Mouse (Mus musculus) gastrocnemius, postnatal 25 days (tissue): ENCODE measurements around the gene March10. TPM values are rescaled to one million over a fixed set of nuclear protein-coding genes. Genes with fewer than 3 reads are reported as not detected.
A peak's percentile ranks its signal among the peaks of the same experiment; 100 is the strongest.

Experiments used
- DNase-seq: peaks from one replicate; pipeline ENCODE4 v3.0.0; 2022
- total RNA-seq, 2 experiments: library from RNA; stranded (reverse); gene quantifications; 1 replicate in 1 of 2; 2 replicates in 1 of 2; pipeline ENCODE4 v1.2.3; 2021

Gene March10
- total RNA-seq, 2 experiments from 2014 or later = not detected

DNA sequence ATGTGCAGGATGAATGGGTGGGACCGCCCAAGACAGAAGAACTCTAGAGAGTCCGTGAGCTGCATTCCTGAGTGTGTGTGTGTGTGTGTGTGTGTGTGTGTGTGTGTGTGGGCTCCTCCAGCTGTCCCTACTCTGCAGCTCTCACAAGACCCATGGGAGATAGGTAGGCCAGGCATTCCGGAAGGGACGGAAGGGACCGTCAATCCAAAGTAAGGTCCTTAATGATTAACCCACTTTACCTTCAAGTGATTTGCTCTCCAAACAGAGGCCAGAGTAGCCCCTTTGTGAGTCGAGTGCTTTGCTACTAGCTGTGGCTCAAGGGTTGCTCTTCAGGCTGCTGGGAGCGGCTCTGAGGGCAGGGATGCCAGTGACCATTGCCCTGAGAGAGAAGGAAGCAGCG is 104.4 kb downstream of the March10 start:
- no peak for DNase-seq

DNA sequence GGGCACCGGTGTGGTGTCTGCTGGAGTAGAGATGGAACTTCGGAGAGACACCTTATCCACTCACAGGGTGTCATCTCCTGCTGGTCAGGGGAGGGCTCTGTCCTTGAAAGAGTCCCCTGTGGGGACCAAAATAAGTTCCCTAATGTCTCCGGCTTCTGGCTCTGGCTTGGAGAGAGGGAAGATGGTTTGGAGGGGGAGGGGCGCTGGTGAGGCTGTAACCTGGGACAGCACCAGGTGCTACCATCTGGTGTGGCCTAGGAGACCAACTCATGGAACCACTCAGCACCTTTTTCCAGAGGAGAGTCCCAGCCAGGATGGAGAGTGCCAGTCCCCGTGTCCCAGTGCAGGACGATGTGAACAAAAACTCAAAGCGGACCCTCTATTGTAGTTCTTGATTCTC is 105.9 kb downstream of the March10 start:
- DNase-seq = no peak

DNA sequence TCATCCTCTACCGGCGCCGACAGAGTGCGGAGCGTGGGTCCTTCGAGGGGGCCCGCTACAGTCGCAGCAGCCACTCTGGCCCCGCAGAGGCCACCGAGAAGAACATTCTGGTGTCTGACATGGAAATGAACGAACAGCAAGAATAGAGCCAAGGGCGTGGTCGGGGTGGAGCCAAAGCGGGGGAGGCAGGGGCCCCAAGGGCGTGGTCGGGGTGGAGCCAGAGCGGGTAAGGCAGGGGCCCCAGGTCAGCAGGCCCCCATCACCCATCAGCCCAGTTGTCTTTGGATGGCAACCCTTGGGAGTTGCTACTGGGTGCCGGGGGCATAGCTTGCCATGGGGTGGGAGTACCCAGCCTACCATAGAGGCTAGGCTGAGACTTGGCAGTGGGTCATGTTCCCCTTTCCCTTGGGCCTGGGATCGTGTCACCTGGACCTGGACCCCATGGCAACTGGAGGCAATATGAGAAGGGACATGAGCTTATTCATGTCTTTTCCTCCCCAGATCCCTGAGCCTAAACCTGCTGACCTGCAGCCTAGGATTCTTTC is 106.7 kb downstream of the March10 start:
- no peak for DNase-seq

DNA sequence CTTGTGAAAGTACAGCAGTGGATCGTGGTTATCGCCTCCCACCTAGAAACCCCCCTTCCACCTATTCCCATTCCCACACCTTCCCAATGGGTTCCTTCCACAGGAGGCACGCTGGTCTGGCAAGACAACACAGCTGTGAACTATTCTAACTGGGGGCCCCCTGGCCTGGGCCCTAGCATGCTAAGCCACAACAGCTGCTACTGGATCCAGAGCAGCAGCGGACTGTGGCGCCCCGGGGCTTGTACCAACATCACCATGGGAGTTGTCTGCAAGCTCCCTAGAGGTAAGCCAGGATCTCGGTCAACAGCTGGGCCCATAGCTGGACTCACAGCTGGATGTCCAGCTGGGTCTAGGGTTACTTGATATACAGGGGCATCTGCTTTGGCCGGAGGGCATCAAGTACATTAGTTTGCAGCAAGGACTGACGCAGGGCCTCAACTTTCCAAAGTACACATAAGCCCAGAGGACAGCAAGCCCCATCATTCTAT is 108.0 kb downstream of the March10 start:
- no peak for DNase-seq

DNA sequence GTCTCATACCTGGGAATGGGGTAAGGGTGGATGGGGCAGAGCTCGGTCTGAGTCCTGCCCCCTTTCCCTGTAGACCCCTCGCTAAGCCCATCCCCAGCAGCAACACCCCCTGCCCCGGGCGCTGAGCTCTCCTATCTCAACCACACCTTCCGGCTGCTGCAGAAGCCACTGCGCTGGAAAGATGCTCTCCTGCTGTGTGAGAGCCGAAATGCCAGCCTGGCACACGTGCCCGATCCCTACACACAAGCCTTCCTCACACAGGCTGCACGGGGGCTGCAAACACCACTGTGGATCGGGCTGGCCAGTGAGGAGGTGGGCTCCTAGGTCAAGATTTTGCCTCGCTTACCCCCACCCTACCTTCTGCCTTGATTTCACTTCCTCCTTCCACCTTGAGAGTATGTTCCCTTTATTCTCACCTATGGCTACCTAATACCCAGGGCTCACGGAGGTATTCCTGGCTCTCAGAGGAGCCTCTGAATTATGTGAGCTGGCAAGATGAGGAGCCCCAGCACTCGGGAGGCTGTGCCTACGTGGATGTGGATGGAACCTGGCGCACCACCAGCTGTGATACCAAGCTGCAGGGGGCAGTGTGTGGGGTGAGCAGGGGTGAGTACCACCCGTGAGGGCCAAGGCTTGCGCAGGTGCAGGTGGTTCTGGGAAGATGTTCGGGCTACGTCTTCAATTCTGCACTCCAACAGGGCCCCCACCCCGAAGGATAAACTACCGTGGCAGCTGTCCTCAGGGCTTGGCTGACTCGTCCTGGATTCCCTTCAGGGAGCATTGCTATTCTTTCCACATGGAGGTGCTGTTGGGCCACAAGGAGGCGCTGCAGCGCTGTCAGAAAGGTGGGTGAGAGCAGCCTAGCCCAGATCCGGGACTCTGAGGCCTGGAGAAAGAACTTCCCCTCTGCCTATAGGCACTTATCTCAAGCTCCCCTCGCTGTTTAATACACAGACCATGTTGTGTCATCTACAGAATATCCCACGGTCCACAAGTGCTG is 109.1 kb downstream of the March10 start:
- peak; percentile 71 for DNase-seq

GRCm38 (mm10) chr11:105345284-105345683 is 111.3 kb downstream of the March10 start:
- no peak for DNase-seq

- no peak for DNase-seq
Measured at GRCm38 (mm10) chr11:105338596-105339390, 117.7 kb downstream of the March10 start.

DNA sequence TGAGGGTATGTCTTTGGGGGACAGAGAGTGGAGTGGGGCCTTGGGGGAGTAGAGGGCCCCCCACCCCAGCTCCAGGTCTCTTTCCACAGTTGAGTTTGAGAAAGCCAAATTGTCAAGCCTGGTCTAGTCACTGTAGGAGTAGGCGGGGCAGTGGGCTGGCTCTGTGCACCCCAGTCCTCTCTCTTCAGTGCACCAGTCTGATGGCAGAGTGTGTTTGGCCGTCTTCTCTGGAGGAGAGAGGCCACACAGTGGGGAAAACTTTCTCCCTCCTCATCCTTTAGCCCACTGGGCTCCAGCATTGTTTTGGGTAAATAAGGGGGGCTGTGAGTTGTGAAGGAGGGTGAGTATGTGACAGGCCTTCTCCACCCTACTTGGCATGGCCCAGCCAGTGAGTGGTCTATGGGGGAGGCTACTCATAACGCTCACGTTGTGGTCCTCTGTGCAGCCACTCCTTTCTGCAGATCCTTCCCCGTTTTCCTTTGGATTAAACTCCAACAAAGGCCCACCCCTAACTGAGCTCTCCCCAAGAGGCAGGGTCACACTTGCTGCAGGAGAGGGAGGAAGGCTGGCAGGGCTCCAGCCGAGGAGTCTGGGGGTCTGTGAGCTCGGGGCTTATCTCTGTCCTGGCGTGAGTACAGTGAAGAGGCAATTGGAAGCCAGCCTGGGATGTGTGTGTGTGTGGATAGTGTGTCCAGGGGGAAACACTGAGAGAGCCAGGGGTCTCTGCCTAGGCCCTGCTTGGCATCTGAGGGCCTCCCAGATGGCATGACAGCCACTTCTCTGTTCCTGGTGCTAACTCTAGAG is 122.5 kb downstream of the March10 start:
- DNase-seq = no peak

DNA sequence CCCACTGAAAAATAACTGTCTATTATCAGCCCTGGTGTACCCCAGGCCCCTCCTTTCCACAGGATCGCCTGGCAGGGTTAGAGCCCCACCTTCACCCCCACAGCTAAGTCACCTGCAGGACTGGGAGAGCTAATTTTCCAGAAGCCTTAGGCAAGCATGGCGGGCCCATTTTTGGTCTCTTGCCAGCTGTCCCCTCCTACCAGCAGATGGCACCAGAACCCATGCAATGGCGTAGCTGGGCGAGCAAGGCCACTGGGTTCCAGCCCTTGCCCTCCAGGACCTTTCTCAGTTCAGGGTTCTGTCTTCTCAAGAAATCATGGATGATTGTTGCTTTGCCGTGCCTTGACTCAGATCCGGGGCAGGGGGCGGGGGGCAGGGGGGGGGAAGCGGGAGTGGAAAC is 124.1 kb downstream of the March10 start:
- DNase-seq = no peak

DNA sequence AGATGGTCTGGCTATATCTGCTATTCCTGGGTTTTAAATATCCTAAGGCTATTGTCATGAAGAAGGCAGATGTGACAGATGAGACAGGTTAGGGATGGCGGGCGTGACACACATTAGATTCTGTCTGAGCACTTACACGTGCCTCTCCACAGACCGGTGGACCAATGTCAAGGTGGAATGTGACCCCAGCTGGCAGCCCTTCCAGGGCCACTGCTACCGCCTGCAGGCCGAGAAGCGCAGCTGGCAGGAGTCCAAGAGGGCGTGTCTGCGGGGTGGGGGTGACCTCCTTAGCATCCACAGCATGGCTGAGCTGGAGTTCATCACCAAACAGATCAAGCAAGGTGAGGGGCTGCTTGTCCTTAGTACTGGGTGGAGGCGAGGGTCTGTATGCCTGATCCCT is 124.8 kb downstream of the March10 start:
- peak; percentile 61 for DNase-seq

- DNase-seq = no peak
Measured at GRCm38 (mm10) chr11:105331129-105331528, 125.4 kb downstream of the March10 start.

- DNase-seq = no peak
Measured at GRCm38 (mm10) chr11:105329962-105330361, 126.6 kb downstream of the March10 start.

DNA sequence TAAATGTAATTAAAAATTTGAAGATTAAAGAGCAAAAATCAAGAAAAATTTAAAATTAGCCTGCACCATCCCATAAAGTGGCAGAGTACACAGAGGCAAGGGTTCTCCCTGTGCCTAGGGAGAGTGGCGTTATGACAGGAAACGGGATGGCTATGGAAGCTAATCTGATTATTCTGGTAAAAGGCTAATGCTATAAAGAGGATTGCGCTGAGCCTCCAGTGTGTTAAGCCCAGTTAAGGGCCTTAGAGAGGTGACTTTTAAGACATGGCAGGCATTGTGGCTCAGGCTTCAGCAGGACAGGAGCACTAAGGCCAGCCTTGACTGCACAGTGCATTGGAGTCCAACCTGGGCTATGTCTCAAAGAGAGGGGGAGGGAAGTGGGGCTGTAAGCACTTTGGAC is 129.4 kb downstream of the March10 start:
- DNase-seq = no peak

GRCm38 (mm10) chr11:105323530-105323929 is 133.0 kb downstream of the March10 start:
- DNase-seq = no peak

GRCm38 (mm10) chr11:105321090-105321489 is 135.4 kb downstream of the March10 start:
- DNase-seq = no peak

GRCm38 (mm10) chr11:105317769-105318168 is 138.8 kb downstream of the March10 start:
- DNase-seq = no peak

DNA sequence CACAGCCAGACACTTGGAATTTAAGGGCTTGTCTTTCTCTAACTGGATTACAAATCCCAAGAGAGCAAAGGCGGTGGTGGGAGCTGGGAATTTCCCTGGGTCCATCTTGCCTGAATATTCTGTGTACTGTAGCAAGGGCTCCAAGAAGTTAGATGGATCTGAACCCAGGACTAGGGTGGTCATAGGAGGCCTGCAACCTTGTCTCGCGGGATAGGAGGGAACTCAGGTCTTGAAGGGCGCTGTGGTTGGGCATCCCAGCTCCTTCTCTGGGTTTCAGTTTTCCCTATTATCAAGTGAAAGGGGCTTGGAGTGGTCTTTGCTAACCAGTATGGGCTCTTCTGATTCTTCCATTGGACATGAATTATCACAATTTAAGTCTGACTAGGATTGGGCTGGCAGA is 140.4 kb downstream of the March10 start:
- no peak for DNase-seq

DNA sequence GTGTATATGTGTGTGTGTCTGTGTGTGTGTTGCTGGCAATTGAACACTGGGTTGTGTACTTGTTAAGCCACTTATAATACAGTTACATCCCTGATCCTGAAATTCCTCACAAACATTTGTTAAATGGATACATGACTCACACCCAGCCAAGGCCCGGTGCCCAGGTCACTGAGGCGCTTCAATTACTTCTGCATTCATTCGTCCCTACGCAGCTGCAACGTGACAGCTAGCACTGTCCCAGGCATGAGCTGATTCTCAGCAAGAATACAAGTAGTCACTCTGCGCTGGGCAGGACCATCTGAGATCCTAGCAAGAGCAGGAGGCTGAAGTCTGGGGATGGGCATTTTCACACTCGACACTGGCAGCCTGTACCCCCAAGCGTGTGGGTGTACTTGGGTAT is 141.2 kb downstream of the March10 start:
- DNase-seq = no peak

DNA sequence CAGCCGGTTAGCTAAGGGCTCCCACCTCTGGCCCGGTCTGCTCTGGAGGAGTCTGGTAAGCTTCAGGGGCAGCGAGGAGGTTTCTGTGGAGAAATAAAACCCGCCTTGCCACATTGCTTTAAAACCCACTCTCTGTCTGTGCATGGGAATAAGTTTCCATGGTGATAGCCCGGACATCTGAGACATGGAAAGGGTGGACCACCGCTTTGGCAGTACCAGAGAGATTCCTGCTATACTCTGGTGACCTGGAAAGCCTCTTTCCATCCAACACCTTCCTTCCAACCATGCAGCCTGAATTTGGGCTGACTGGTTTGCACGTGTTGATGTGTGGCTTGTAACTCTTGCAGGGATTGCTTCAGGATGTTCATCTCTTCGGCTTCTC is 142.9 kb downstream of the March10 start:
- no peak for DNase-seq

GRCm38 (mm10) chr11:105312972-105313632 is 143.4 kb downstream of the March10 start:
- DNase-seq = peak; percentile 74

GRCm38 (mm10) chr11:105312311-105312942 is 144.1 kb downstream of the March10 start:
- DNase-seq = no peak
